Mouse (Mus musculus) spleen, postnatal 10 days (tissue): ENCODE measurements around the gene Gm17654.
"Not testable (repeated sequence)": the region's sequence is repeated elsewhere in the genome, so short reads cannot be mapped to it uniquely, and the experiment has no call there.

Experiments
- DNase-seq, 2 experiments: peaks; one replicate each; pipeline ENCODE4 v3.0.0; 2021 to 2022; ENCODE audit warnings: low spot score in 2 of 2

The Gm17654 gene

DNA sequence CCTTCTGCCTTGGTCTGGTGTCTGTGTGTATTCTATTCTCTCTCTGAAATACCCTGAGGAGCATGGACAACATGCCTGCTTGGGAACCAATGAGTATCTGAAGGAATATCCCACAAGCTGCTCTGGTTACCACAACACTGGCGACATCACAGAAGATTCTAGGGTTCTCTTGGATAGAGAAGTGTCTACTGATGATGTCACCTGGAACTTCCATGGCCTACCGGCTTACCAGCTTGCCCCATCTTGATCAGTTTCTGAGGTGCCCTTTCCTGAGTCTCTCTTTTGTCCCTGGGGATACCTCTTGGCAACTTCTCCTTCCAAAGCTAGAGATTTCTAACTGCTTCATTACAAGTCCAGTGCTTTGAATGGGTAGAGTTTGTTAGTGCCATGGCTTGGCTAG, at the start of gene Gm17654:
TSS of gene Gm17654 (minus strand) at position 101 of the 400 bp plus-strand sequence.
- DNase-seq: not testable (repeated sequence)

DNA sequence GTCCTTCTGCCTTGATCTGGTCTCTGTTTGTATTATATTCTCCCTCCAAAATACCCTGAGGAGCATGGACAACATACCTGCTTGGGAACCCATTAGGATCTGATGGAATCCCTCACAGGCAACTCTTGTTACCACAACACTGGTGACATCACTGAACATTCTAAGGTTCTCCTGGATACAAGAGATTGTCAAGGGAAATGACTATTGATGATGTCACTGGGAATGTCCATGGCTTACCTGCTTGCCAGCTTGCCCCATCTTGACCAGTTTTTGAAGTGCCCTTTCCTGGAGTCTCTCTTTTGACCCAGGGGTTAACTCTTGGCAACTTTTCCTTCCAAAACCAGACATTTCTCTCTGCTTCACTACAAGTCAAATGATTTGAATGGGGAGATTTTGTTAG, 29.0 kb upstream of the Gm17654 start, which contains the start of gene Gm10375:
TSS of gene Gm10375 (minus strand) at position 101 of the 400 bp plus-strand sequence.
- not testable (repeated sequence) for DNase-seq

GRCm38 (mm10) chr14:43577969-43578368, 977 bp downstream of the Gm17654 start:
- DNase-seq: peak in 1 of 2 experiments; percentile 12

DNA sequence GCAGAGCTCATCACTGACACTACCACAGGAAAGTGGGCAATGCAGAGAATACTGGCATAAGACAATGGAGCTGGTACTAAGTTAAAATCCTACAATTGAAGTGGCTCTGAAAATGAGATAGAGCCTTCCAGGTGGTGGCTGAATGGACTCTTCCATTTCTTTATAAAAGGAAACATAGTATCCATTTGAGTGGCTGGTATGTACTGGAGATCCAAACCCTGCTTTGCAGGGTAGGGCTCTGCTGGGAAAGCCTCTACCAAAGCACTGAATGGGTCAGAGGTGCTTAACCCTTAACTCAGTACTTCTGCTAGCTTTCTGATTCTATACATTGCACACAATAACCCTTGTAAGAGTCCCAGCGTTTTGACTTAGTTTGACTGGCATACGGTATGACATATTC, 26.7 kb downstream of the Gm17654 start:
- DNase-seq: not testable (repeated sequence)

DNA sequence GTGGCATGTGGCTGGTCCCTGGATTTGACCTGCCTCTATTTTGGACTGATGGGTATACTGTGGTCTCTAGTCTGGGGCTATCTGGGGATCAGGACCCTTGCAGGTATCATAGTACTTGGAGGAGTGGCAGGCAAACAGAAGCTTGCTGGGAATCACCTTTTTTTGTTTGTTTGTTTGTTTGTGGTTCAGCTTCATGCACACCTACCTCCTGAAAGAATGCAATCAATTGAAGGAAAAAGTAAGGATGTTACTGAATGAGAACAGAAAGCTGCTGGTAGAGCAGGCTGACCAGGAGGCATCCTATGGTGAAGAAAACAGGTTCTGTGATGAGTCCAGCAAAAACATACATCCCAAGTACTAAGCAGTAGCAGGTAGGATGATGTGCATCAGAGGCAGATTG, 32.7 kb downstream of the Gm17654 start:
- DNase-seq: not testable (repeated sequence)

GRCm38 (mm10) chr14:43543276-43543675, 35.7 kb downstream of the Gm17654 start, which contains the start of gene Gm5799:
TSS of gene Gm5799 (plus strand) at chr14:43543576.
- not testable (repeated sequence) for DNase-seq

- DNase-seq: peak in 1 of 2 experiments; percentile 21
These were observed 40.8 kb downstream of the Gm17654 start for GRCm38 (mm10) chr14:43538144-43538543.

- peak; percentile 10 to 20 for DNase-seq
These were observed 46.6 kb downstream of the Gm17654 start for GRCm38 (mm10) chr14:43532387-43532786.

GRCm38 (mm10) chr14:43532011-43532383, 46.9 kb downstream of the Gm17654 start:
- DNase-seq: not testable (repeated sequence)

- not testable (repeated sequence) for DNase-seq
These were observed 47.6 kb downstream of the Gm17654 start for GRCm38 (mm10) chr14:43531052-43532010.
